Mouse (Mus musculus): ENCODE results near the gene Synm. TPM values are rescaled to one million over a fixed set of nuclear protein-coding genes. Genes with fewer than 3 reads are reported as not detected.

Synm gene
- 1.1 and 1.4 TPM in 2 replicates for polyA plus RNA-seq (2016; fragmentation: Nextera tagmentation; extraction: Ambion mirVana)

GRCm38 (mm10) chr7:67759629-67759995 is at the start of gene Synm:
TSS of gene Synm (minus strand) at chr7:67759742.
- H3K4me3 ChIP-seq (replicated peaks) = peak within 1 kb of the TSS; percentile 57
- peak; percentile 95 for ATAC-seq (ENCODE audit: low FRiP score)

GRCm38 (mm10) chr7:67803857-67804215 is 44.3 kb upstream of the Synm start:
- Histone ChIP-seq H3K4me2 (peak overlapping the region; percentile 68), H3K4me3 (replicated peaks) (peak overlapping the region; percentile 37), H3K9ac (peak overlapping the region; percentile 17; the same call in 1 of the 2 replicates), H3K4me1 (peaks cover 11% of the 10 kb centered on the region; the same call in 1 of the 2 replicates), H3K27ac (no peak overlapping the region), H3K27me3 (peaks cover 12% of the 10 kb centered on the region), H3K9me3 (no peaks in the 10 kb centered on the region), H3K36me3 (replicated peaks) (no peaks in the 10 kb centered on the region)
- ATAC-seq (ENCODE audit: low FRiP score) = peak; percentile 73
- WGBS = 20% methylated on average over 12 of the region's 13 CpGs

More at GRCm38 (mm10) chr7:67759629-67759995, at the start of gene Synm:
- 0% methylated on average over 37 of the region's 37 CpGs for WGBS
- H3K27me3 ChIP-seq = peaks cover 29% of the 10 kb centered on the region
- H3K36me3 ChIP-seq (replicated peaks) = no peaks in the 10 kb centered on the region
- H3K4me2 ChIP-seq = peak within 1 kb of the TSS; percentile 100
- H3K9ac ChIP-seq = peak within 1 kb of the TSS; percentile 60
- H3K9me3 ChIP-seq = no peaks in the 10 kb centered on the region
- H3K4me1 ChIP-seq = peaks cover 17% of the 10 kb centered on the region
- H3K27ac ChIP-seq = peak within 1 kb of the TSS; percentile 66

- H3K27me3 ChIP-seq = peaks cover 12% of the 10 kb centered on the region
- H3K9me3 ChIP-seq = no peaks in the 10 kb centered on the region
- H3K36me3 ChIP-seq (replicated peaks) = no peaks in the 10 kb centered on the region
- 17% methylated on average over 28 of the region's 28 CpGs for WGBS
- ATAC-seq (ENCODE audit: low FRiP score) = peak; percentile 72
- H3K4me1 ChIP-seq = peaks cover 11% of the 10 kb centered on the region; the same call in 1 of the 2 replicates
- H3K27ac ChIP-seq = no peak overlapping the region
- peak overlapping the region; percentile 68 for H3K4me2 ChIP-seq
- peak overlapping the region; percentile 37 for H3K4me3 ChIP-seq (replicated peaks)
- H3K9ac ChIP-seq = peak overlapping the region; percentile 17; the same call in 1 of the 2 replicates
Observed at GRCm38 (mm10) chr7:67803015-67803856, 43.7 kb upstream of the Synm start.

- Histone ChIP-seq H3K27me3 (peaks cover 12% of the 10 kb centered on the region), H3K4me2 (no peak overlapping the region), H3K4me3 (replicated peaks) (no peak overlapping the region), H3K36me3 (replicated peaks) (no peaks in the 10 kb centered on the region), H3K4me1 (peaks cover 11% of the 10 kb centered on the region; the same call in 1 of the 2 replicates), H3K9me3 (no peaks in the 10 kb centered on the region), H3K27ac (no peak overlapping the region), H3K9ac (no peak overlapping the region)
- WGBS = 71% methylated on average over 4 of the region's 4 CpGs
- no peak for ATAC-seq (ENCODE audit: low FRiP score)
Observed at GRCm38 (mm10) chr7:67801022-67801421, 41.5 kb upstream of the Synm start.

- ATAC-seq (ENCODE audit: low FRiP score) = no peak
- peaks cover 11% of the 10 kb centered on the region; the same call in 1 of the 2 replicates for H3K4me1 ChIP-seq
- no peak overlapping the region for H3K4me3 ChIP-seq (replicated peaks)
- no peak overlapping the region for H3K4me2 ChIP-seq
- H3K27me3 ChIP-seq = peaks cover 12% of the 10 kb centered on the region
- no peak overlapping the region for H3K9ac ChIP-seq
- H3K36me3 ChIP-seq (replicated peaks) = no peaks in the 10 kb centered on the region
- no peak overlapping the region for H3K27ac ChIP-seq
- no peaks in the 10 kb centered on the region for H3K9me3 ChIP-seq
- 89% methylated on average over 6 of the region's 6 CpGs for WGBS
Observed at GRCm38 (mm10) chr7:67800547-67800946, 41.0 kb upstream of the Synm start.

GRCm38 (mm10) chr7:67798476-67798875 is 38.9 kb upstream of the Synm start:
- Histone ChIP-seq H3K4me1 (peaks cover 4% of the 10 kb centered on the region; the same call in 1 of the 2 replicates), H3K27ac (no peak overlapping the region), H3K9ac (no peak overlapping the region), H3K36me3 (replicated peaks) (no peaks in the 10 kb centered on the region), H3K9me3 (no peaks in the 10 kb centered on the region), H3K4me3 (replicated peaks) (no peak overlapping the region), H3K27me3 (peaks cover 12% of the 10 kb centered on the region), H3K4me2 (no peak overlapping the region)
- 87% methylated on average over 4 of the region's 4 CpGs for WGBS
- ATAC-seq (ENCODE audit: low FRiP score) = no peak

- no peak overlapping the region for H3K4me3 ChIP-seq (replicated peaks)
- no peak overlapping the region for H3K9ac ChIP-seq
- no peaks in the 10 kb centered on the region for H3K9me3 ChIP-seq
- H3K36me3 ChIP-seq (replicated peaks) = no peaks in the 10 kb centered on the region
- H3K27ac ChIP-seq = no peak overlapping the region
- H3K4me2 ChIP-seq = no peak overlapping the region
- 0 out of 2 replicates have a peak, but pooled peaks cover 6% of the 10 kb centered on the region for H3K27me3 ChIP-seq
- ATAC-seq (ENCODE audit: low FRiP score) = no peak
- H3K4me1 ChIP-seq = no peaks in the 10 kb centered on the region; the same call in 1 of the 2 replicates
- WGBS = 48% methylated on average over 8 of the region's 8 CpGs
Observed at GRCm38 (mm10) chr7:67797065-67797464, 37.5 kb upstream of the Synm start.

GRCm38 (mm10) chr7:67793449-67793848 is 33.9 kb upstream of the Synm start:
- Histone ChIP-seq H3K27me3 (no peaks in the 10 kb centered on the region), H3K9ac (no peak overlapping the region), H3K4me2 (no peak overlapping the region), H3K4me3 (replicated peaks) (no peak overlapping the region), H3K4me1 (no peaks in the 10 kb centered on the region), H3K36me3 (replicated peaks) (no peaks in the 10 kb centered on the region), H3K27ac (no peak overlapping the region), H3K9me3 (no peaks in the 10 kb centered on the region)
- ATAC-seq (ENCODE audit: low FRiP score) = no peak
- 74% methylated on average over 7 of the region's 7 CpGs for WGBS

- WGBS = 53% methylated on average over 7 of the region's 7 CpGs
- H3K27ac ChIP-seq = no peak overlapping the region
- no peak overlapping the region for H3K9ac ChIP-seq
- H3K27me3 ChIP-seq = no peaks in the 10 kb centered on the region
- no peaks in the 10 kb centered on the region for H3K36me3 ChIP-seq (replicated peaks)
- H3K4me3 ChIP-seq (replicated peaks) = no peak overlapping the region
- ATAC-seq (ENCODE audit: low FRiP score) = no peak
- H3K9me3 ChIP-seq = no peaks in the 10 kb centered on the region
- H3K4me2 ChIP-seq = no peak overlapping the region
- H3K4me1 ChIP-seq = no peaks in the 10 kb centered on the region
Observed at GRCm38 (mm10) chr7:67791256-67791655, 31.7 kb upstream of the Synm start.

- 14% methylated on average over 10 of the region's 10 CpGs for WGBS
Observed at GRCm38 (mm10) chr7:67788713-67789112, 29.2 kb upstream of the Synm start.

GRCm38 (mm10) chr7:67787861-67788260 is 28.3 kb upstream of the Synm start:
- no peaks in the 10 kb centered on the region for H3K27me3 ChIP-seq
- 75% methylated on average over 2 of the region's 2 CpGs for WGBS
- H3K4me1 ChIP-seq = no peaks in the 10 kb centered on the region
- H3K36me3 ChIP-seq (replicated peaks) = no peaks in the 10 kb centered on the region
- H3K4me3 ChIP-seq (replicated peaks) = no peak overlapping the region
- ATAC-seq (ENCODE audit: low FRiP score) = no peak
- no peaks in the 10 kb centered on the region for H3K9me3 ChIP-seq
- no peak overlapping the region for H3K9ac ChIP-seq
- H3K27ac ChIP-seq = no peak overlapping the region
- H3K4me2 ChIP-seq = no peak overlapping the region

More at GRCm38 (mm10) chr7:67788713-67789112, 29.2 kb upstream of the Synm start:
- no peak overlapping the region for H3K4me3 ChIP-seq (replicated peaks)
- no peaks in the 10 kb centered on the region for H3K27me3 ChIP-seq
- no peaks in the 10 kb centered on the region for H3K4me1 ChIP-seq
- H3K36me3 ChIP-seq (replicated peaks) = no peaks in the 10 kb centered on the region
- no peak for ATAC-seq (ENCODE audit: low FRiP score)
- no peaks in the 10 kb centered on the region for H3K9me3 ChIP-seq
- H3K9ac ChIP-seq = no peak overlapping the region
- no peak overlapping the region for H3K4me2 ChIP-seq
- no peak overlapping the region for H3K27ac ChIP-seq

GRCm38 (mm10) chr7:67776636-67777305 is 17.2 kb upstream of the Synm start:
- H3K9me3 ChIP-seq = no peaks in the 10 kb centered on the region
- no peaks in the 10 kb centered on the region for H3K4me1 ChIP-seq
- H3K27me3 ChIP-seq = no peaks in the 10 kb centered on the region
- ATAC-seq (ENCODE audit: low FRiP score) = no peak
- H3K36me3 ChIP-seq (replicated peaks) = no peaks in the 10 kb centered on the region
- H3K4me3 ChIP-seq (replicated peaks) = no peak overlapping the region
- H3K9ac ChIP-seq = no peak overlapping the region
- 68% methylated on average over 12 of the region's 12 CpGs for WGBS
- no peak overlapping the region for H3K4me2 ChIP-seq
- H3K27ac ChIP-seq = no peak overlapping the region

Data from forebrain, embryonic 12.5 days (tissue).